Mouse (Mus musculus): ENCODE measurements around the gene Rnf4.

- no peak for TF ChIP-seq CTCF (IDR thresholded peaks at IDR 0.05; ENCODE audit: extremely low read depth, insufficient read depth, low read length)
- no peak for TF ChIP-seq POLR2A (IDR thresholded peaks at IDR 0.05; ENCODE audit: extremely low read depth, insufficient read depth, low read length)
Observed at GRCm38 (mm10) chr5:34386744-34387143, 50.7 kb downstream of the Rnf4 start.

Data from cortical plate, adult 2 months (tissue).